Mouse (Mus musculus) megakaryocyte, embryonic 14.5 days (primary cell): ENCODE data around the gene Lrp4. TPM values are rescaled to one million over a fixed set of nuclear protein-coding genes. Genes with fewer than 3 reads are reported as not detected.

ENCODE experiments used
- H3K27me3 ChIP-seq: replicated peaks from 2 replicates; pipeline ENCODE3; 2012; ENCODE audit warnings: inconsistent platforms
- H3K36me3 ChIP-seq: replicated peaks from 2 replicates; pipeline ENCODE3; 2012; ENCODE audit warnings: low read length, inconsistent platforms, mixed read lengths
- H3K4me1 ChIP-seq: 2 replicates; pipeline ENCODE4 v1.6.1; 2012; ENCODE audit warnings: inconsistent platforms
- H3K4me3 ChIP-seq: replicated peaks from 2 replicates; pipeline ENCODE3; 2012; ENCODE audit warnings: moderate library complexity, mild to moderate bottlenecking, inconsistent platforms
- H3K9me3 ChIP-seq: 2 replicates; pipeline ENCODE4 v1.6.1; 2012; ENCODE audit warnings: inconsistent platforms
- FLI1 ChIP-seq: IDR thresholded peaks from 2 replicates; pipeline ENCODE4 v1.6.1; 2012; ENCODE audit warnings: low read length, inconsistent platforms, mixed read lengths
- GATA1 ChIP-seq: IDR thresholded peaks from 3 replicates; pipeline ENCODE4 v1.6.1; 2012; ENCODE audit warnings: mixed read lengths, low read length, inconsistent platforms, borderline replicate concordance
- polyA plus RNA-seq: library from polyadenylated mRNA; stranded (reverse); fragments of >175 nt; gene quantifications from 2 replicates; pipeline ENCODE4 v1.2.3, GENCODE M21; 2012; ENCODE audit warnings: low replicate concordance; ENCODE audit not compliant: insufficient read depth

The Lrp4 gene
- polyA plus RNA-seq, 1 experiment, result 0.16 TPM

DNA sequence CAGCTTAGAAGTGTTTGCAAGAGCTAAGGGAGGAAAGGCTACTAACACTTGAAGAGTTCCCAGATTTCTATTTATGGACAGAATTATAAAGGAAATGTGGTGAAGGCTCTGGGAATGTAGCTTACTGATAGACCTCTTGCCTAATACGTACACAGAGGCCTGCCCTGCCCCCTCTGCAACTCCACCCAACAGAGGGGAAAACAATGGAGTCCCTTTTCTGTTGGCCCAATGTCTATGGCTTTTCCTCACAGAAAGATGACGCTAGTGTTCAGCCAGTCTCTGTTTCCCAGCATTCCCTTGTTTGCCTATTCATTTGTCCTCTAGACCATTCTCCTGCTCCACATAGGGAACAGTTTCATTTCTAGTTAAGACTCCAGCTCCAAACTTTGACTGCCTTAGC is 59.9 kb downstream of the Lrp4 start:
- peaks cover 44% of the 10 kb centered on the region for H3K4me1 ChIP-seq
- TF ChIP-seq FLI1, result no peak
- no peak; the same call in 2 of the 3 replicates for TF ChIP-seq GATA1
- no peaks in the 10 kb centered on the region for H3K9me3 ChIP-seq
- H3K27me3 ChIP-seq, result no peaks in the 10 kb centered on the region
- H3K36me3 ChIP-seq, result no peaks in the 10 kb centered on the region
- H3K4me3 ChIP-seq, result peak overlapping the region; percentile 80

DNA sequence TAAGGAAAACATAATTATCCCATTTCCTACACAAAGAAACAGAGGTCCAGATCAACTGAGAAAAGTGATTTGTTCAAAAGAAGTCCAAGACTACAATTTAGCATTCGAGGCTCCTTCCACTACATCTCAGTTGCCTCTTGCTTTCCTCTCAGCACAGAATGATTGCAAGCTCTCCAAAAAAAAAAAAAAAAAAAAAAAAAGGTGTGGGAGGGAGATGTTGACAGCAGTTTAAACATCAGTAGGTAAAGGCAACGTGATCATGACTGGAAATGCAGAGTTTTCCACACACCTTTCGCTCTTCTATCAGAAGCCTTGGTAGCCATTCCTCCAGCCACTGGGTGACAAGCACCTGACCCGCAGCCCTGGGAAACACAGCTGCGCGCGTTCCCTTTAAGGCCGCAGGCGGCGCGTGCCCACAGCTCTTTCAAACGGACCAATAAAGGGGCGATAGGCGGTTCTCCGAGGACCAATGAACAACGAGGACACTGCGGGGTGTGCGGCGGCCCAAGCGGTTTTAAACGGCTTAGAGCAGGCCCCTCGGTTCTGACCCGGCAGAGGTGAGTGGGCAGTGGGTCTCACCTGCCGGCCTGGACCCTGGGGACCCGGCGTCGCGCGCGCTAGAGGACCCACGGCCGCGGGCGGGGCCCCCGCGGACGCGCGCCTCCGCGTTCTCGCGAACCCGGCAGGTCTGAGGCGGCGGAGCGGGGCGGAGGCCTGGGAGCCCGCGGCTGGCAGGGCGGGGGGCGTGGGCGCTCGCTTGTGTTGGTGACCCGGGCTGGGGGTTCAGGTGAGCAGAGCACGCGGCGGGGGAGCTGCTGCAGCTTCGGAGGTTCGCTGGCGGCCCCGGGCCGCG is 69.2 kb downstream of the Lrp4 start, which contains the start of gene Ckap5:
Ckap5 (plus strand) TSS at position 469 of the 853 bp plus-strand sequence.
- no peak for TF ChIP-seq GATA1
- no peak; the same call in 1 of the 2 replicates for TF ChIP-seq FLI1
- Histone ChIP-seq H3K4me1 (peaks cover 25% of the 10 kb centered on the region), H3K36me3 (peaks cover 30% of the 10 kb centered on the region), H3K4me3 (peak within 1 kb of the TSS; percentile 99), H3K27me3 (no peaks in the 10 kb centered on the region), H3K9me3 (peaks cover 3% of the 10 kb centered on the region; the same call in 1 of the 2 replicates)

DNA sequence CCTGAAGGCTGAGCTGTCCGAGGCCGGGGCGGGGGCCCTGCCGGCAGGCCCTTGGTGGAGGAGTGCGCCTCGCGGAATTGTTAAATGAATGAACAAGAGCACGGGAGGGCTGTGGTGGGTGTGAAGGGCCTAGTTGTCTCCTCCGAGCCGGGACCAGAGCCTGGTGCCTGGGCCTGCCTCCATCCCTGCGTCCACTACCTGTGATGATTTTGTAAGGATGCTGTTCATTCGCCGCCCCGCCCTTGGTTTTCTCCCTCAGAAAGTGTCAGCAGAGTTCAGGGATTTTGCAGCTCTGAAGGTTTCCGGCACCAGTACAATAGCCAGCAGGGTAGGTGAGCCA is 69.8 kb downstream of the Lrp4 start:
- TF ChIP-seq FLI1 (no peak), GATA1 (no peak)
- Histone ChIP-seq H3K4me1 (peaks cover 31% of the 10 kb centered on the region), H3K27me3 (no peaks in the 10 kb centered on the region), H3K4me3 (peak overlapping the region; percentile 99), H3K36me3 (peaks cover 34% of the 10 kb centered on the region), H3K9me3 (peaks cover 3% of the 10 kb centered on the region; the same call in 1 of the 2 replicates)

DNA sequence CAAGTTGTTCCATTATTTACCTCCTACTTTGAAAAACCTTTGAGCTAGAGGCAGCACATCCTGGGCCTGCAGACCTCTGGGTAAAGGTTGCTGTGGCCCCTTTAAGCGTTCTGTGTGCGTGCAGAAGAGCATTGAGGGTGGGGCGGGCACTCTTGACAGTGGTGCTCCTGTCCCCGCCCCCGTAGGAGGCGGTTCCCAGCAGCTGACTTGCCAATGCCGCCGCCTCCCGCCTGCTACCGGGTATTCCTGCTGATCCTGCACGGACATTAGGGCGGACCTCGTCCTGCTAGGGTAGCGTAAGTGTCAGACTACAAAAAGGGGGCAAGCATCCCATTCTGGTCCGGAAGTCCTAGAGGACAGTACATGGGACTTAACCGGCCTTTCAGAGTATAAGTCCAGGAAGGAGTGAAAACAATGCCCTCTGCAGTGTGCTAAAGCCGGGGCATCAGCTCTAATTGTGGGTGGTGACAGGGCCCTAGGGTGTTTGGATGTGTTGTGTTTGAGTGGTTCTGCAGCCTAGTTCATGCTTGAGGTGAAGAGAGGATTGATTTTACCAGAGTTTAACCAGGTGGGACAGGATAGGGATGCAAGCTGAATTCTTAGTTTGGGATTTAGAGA is 80.4 kb downstream of the Lrp4 start:
- Histone ChIP-seq H3K36me3 (peaks cover 19% of the 10 kb centered on the region), H3K27me3 (no peaks in the 10 kb centered on the region), H3K4me1 (peaks cover 52% of the 10 kb centered on the region), H3K4me3 (peak overlapping the region; percentile 93), H3K9me3 (no peaks in the 10 kb centered on the region)
- TF ChIP-seq GATA1 (no peak), FLI1 (no peak)

Other genes starting within 250 kb of the Lrp4 start
- gene Ddb2, start 220.5 kb upstream of the Lrp4 start, polyA plus RNA-seq, result 0.57 TPM in 1 of 2 replicates, not detected in the other
- gene Pacsin3, start 201.6 kb upstream of the Lrp4 start, polyA plus RNA-seq, result 0.47 TPM in 1 of 2 replicates, not detected in the other
- 19.6 and 28.6 TPM in 2 replicates for gene Arfgap2, start 192.5 kb upstream of the Lrp4 start, polyA plus RNA-seq
- 1.5 and 2.6 TPM in 2 replicates for gene 1110051M20Rik, start 12.8 kb upstream of the Lrp4 start, polyA plus RNA-seq
- gene Ckap5, start 69.3 kb downstream of the Lrp4 start, polyA plus RNA-seq, result 0.92 and 3.6 TPM in 2 replicates
- gene F2, start 178.9 kb downstream of the Lrp4 start, polyA plus RNA-seq, result not detected in 2 replicates
- gene Zfp408, start 192.3 kb downstream of the Lrp4 start, polyA plus RNA-seq, result 9.6 and 13.9 TPM in 2 replicates
- 43.0 and 56.1 TPM in 2 replicates for gene Arhgap1, start 192.3 kb downstream of the Lrp4 start, polyA plus RNA-seq